Mouse (Mus musculus) forebrain, postnatal 0 days (tissue): ENCODE measurements around the gene Serinc5. TPM values are rescaled to one million over a fixed set of nuclear protein-coding genes. Genes with fewer than 3 reads are reported as not detected.

ENCODE experiments used
- ATAC-seq: fragments of 200-750 bp; cut with Nextera tagmentation; 2 replicates; pipeline ENCODE4 v1.8.0; 2017; ENCODE audit warnings: mild to moderate bottlenecking, moderate library complexity
- DNase-seq: peaks from one replicate; pipeline ENCODE4 v3.0.0-alpha.2; 2015
- H3K27ac ChIP-seq: fragments of 300-500 bp; sonication (generic); 2 replicates; pipeline ENCODE4 v1.5.1; 2014; ENCODE audit warnings: low read depth, mild to moderate bottlenecking, antibody characterized with exemption, low read length, moderate library complexity, mixed read lengths
- H3K27me3 ChIP-seq: fragments of 300-500 bp; sonication (generic); 2 replicates; pipeline ENCODE4 v1.6.1; 2014; ENCODE audit warnings: mild to moderate bottlenecking, low read length, mixed read lengths; ENCODE audit not compliant: insufficient read depth
- H3K36me3 ChIP-seq: fragments of 300-500 bp; sonication (generic); 2 replicates; pipeline ENCODE4 v1.6.1; 2014; ENCODE audit warnings: mild to moderate bottlenecking, moderate library complexity; ENCODE audit not compliant: insufficient read depth
- H3K4me1 ChIP-seq: fragments of 300-500 bp; sonication (generic); 2 replicates; pipeline ENCODE4 v1.6.1; 2014; ENCODE audit warnings: antibody characterized with exemption; ENCODE audit not compliant: insufficient read depth
- H3K4me2 ChIP-seq: fragments of 300-500 bp; sonication (generic); 2 replicates; pipeline ENCODE4 v1.6.1; 2014; ENCODE audit warnings: low read depth, mild to moderate bottlenecking, moderate library complexity
- H3K4me3 ChIP-seq: fragments of 300-500 bp; sonication (generic); 2 replicates; pipeline ENCODE4 v1.5.1; 2014; ENCODE audit warnings: low read depth, low read length, mixed read lengths
- H3K9ac ChIP-seq: fragments of 300-500 bp; sonication (generic); 2 replicates; pipeline ENCODE4 v1.6.1; 2014; ENCODE audit warnings: mild to moderate bottlenecking
- H3K9me3 ChIP-seq: fragments of 300-500 bp; sonication (generic); 2 replicates; pipeline ENCODE4 v1.6.1; 2016; ENCODE audit warnings: low read length
- CTCF ChIP-seq: sonication (generic); IDR thresholded peaks from 2 replicates; pipeline ENCODE4 v1.5.1; 2016; ENCODE audit warnings: antibody characterized with exemption, control low read depth, low read depth
- WGBS: fragments of 180-500 bp; shearing (Covaris S2); extraction: QIAGEN DNeasy Blood & Tissue Kit; methylation state at CpG from one replicate; pipeline ENCODE4 v1.1.7; 2014; 5-methylcytosine and 5-hydroxymethylcytosine counted together
- polyA plus RNA-seq: library from polyadenylated mRNA; unstranded; fragments of >200 nt; fragmentation: Nextera tagmentation; extraction: Ambion mirVana; gene quantifications from 2 replicates; pipeline ENCODE4 v1.2.1, GENCODE M21; 2015
- total RNA-seq: library from RNA; depleted of rRNA; stranded (reverse); fragments of >200 nt; gene quantifications from 2 replicates; pipeline ENCODE4 v1.2.3, GENCODE M21; 2014

The Serinc5 gene
- total and polyA plus RNA-seq, 2 experiments from 2014 or later, result 11.5 to 41.7 TPM

DNA sequence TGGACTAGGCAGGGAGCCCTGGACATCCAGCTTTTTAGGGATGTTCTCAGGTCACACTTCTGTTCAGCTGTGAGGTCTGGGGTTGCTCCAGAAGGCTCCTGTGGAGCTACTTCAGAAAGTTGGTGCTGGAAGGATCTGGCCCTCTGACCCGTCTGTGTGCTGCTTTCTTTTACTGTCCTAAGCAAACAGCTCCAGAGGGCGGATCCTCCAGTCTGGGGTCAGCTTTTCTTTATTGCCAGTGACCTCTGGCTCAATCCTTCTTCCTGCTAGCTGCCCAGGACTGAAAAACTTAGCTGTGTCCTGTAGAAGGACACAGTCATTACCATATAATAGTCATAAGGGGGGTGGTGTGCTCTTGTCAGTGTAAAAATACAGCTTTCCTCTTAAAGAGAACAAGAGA lies 24.1 kb downstream of the Serinc5 start:
- Histone ChIP-seq H3K4me1 (peaks cover 2% of the 10 kb centered on the region), H3K4me2 (no peak overlapping the region), H3K27ac (no peak overlapping the region), H3K9me3 (no peaks in the 10 kb centered on the region), H3K9ac (no peak overlapping the region), H3K27me3 (no peaks in the 10 kb centered on the region), H3K4me3 (no peak overlapping the region), H3K36me3 (no peaks in the 10 kb centered on the region)
- TF ChIP-seq CTCF, result no peak
- DNase-seq (no peak), ATAC-seq (no peak)
- WGBS, result 61% methylated on average over 2 of the region's 2 CpGs

DNA sequence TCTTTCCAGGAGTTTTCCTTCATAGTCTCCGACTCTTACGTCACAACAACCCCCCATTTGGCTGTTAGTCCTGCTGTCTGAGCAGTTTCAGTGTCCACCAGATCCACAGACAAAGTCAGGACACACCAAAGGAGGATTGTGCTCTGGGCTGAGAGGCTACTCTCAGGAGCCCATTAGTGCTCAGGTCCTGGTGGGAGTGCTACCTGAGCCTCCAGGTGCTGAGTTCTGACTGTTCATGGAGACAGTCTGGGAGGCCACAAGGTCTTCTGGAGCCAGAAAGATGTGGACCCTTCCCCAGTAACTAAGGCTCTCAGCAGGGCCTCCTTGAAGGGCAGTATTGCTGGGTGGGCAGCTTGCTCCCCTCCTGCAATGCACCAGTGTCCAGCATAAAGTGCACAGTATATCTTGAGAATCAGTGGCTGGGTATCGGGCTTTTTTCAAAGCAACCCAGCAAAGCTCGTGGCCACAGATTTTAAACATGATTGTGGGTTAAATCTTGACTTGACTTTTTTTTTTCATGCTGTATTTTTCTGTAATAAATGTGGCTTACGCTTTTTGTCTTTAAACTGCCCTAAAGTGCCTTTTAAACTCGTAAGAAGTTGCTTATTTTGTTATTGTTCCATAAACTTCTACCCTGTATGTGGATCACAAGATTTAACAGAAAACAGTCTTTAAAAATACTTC lies 25.5 kb downstream of the Serinc5 start:
- H3K27ac ChIP-seq, result no peak overlapping the region
- peaks cover 1% of the 10 kb centered on the region for H3K4me1 ChIP-seq
- 68% methylated on average over 6 of the region's 6 CpGs for WGBS
- no peak for TF ChIP-seq CTCF
- DNase-seq (no peak), ATAC-seq (no peak)
- no peaks in the 10 kb centered on the region for H3K36me3 ChIP-seq
- no peak overlapping the region for H3K4me3 ChIP-seq
- H3K9me3 ChIP-seq, result no peaks in the 10 kb centered on the region
- no peak overlapping the region for H3K4me2 ChIP-seq
- no peaks in the 10 kb centered on the region for H3K27me3 ChIP-seq
- no peak overlapping the region for H3K9ac ChIP-seq

DNA sequence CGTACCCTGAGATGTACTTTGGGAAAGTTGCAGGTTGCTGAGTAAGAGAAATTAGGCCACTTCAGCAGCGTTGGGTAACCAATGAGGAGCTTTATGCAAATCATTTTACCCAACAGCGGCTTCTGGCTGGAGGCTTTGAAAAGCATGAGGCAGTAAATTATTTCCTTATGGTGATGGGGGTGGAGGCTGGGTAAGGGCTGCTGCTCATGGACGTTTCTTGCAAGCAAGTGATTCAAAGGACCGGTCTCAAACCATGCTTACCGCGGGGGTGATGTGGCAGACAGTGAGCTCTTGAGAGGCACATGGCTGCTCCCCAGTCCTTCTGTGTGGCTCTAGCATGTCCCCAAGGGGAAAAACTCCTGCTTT lies 26.0 kb downstream of the Serinc5 start:
- Histone ChIP-seq H3K27ac (no peak overlapping the region), H3K9ac (no peak overlapping the region), H3K9me3 (no peaks in the 10 kb centered on the region), H3K4me1 (no peaks in the 10 kb centered on the region; the same call in none of the 2 replicates), H3K27me3 (no peaks in the 10 kb centered on the region), H3K4me2 (no peak overlapping the region), H3K4me3 (no peak overlapping the region), H3K36me3 (no peaks in the 10 kb centered on the region)
- no peak for TF ChIP-seq CTCF
- DNase-seq, result peak; percentile 39
- ATAC-seq, result peak; percentile 73
- 6% methylated on average over 7 of the region's 7 CpGs for WGBS

DNA sequence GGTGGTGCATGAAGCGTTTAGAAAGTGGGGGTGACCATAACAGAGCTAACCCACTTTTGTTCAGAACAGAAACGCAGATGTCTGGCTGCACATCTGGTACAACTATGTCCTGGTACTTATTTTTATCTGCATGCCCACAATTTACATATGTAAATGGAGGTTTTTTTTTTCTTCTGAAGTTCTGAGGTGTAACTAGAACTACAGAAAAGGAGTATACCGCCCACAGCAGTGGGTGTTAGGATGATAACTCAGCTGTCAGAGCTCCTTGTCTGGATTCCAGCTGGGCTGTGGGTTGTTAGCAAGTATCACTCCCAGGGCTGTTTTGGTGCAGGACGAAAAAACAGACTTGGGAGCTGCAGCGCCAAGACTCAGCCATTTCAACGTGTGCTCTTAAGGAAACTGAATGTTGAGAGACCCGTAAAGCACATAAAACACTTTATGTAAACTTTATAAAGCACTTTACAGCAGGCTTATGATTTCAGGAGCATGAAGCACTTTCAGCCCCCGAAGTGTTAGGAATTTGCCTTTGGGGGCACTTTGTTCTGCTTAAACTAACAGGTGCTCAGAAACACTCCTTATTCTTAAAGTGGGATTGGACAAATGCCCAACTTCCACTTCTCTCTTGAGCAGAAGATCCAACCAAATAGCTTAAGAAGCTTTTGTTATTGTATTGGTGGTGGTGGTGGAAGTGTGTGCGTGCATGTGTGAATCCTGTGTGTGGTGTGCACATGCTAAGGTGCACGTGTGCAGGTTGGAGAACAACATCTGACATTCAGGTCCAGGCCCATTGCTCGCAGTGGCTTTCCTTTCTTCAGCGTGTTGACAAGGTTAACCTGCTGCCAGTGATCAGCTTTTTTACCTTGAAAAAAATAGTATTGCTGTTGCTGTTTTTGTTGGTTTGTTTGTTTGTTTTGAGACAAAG lies 28.5 kb downstream of the Serinc5 start:
- no peak for DNase-seq
- Histone ChIP-seq H3K36me3 (no peaks in the 10 kb centered on the region), H3K9me3 (no peaks in the 10 kb centered on the region), H3K4me2 (no peak overlapping the region), H3K27me3 (no peaks in the 10 kb centered on the region), H3K27ac (no peak overlapping the region), H3K4me3 (no peak overlapping the region), H3K4me1 (no peaks in the 10 kb centered on the region; the same call in 1 of the 2 replicates), H3K9ac (no peak overlapping the region)
- ATAC-seq, result no peak
- WGBS, result 74% methylated on average over 12 of the region's 12 CpGs
- TF ChIP-seq CTCF, result no peak

DNA sequence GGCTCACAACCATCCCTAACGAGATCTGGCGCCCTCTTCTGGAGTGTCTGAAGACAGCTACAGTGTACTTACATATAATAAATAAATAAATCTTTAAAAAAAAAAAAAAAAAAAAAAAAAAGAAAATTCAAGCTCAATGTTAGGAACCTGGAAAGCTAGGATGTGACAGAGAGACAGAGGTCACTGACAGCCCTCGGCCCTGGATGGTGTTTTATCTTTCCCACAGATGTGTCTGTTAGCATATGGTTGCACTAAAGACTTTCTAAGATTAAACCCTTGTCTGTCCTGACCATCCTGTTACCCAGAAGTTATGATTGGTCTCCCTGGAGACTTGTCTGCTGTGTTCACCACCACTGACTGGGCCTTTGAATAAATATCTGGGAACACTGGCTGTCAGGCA lies 33.3 kb downstream of the Serinc5 start:
- ATAC-seq (no peak), DNase-seq (no peak)
- Histone ChIP-seq H3K36me3 (no peaks in the 10 kb centered on the region), H3K27me3 (no peaks in the 10 kb centered on the region), H3K9ac (no peak overlapping the region), H3K9me3 (no peaks in the 10 kb centered on the region), H3K27ac (no peak overlapping the region), H3K4me3 (no peak overlapping the region), H3K4me2 (no peak overlapping the region), H3K4me1 (no peaks in the 10 kb centered on the region)
- TF ChIP-seq CTCF, result no peak
- WGBS, result 85% methylated on average over 3 of the region's 3 CpGs

DNA sequence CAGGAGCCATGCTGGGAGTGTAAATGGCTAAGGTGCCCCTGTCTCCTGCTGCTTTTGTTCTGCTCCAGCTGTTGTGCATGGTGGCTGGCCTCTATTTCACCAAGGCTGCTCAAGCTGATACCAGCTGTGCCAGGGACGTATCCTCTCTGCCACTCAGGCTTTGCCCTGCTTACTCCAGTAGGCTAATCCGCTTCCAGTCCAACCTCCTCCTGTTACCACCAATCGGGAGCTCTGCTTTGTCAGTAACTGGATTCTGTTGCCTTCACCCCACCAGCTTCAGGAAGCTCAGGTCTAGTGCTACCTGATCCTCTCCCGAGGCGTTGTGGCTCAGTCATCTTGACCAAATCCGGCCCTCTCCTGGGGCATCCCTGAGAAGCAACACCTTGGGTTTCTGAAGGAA lies 33.9 kb downstream of the Serinc5 start:
- H3K36me3 ChIP-seq, result no peaks in the 10 kb centered on the region
- DNase-seq (no peak), ATAC-seq (peak; percentile 48; the same call in 1 of the 2 replicates)
- H3K27ac ChIP-seq, result no peak overlapping the region
- WGBS, result 65% methylated on average over 6 of the region's 6 CpGs
- no peaks in the 10 kb centered on the region for H3K27me3 ChIP-seq
- H3K4me1 ChIP-seq, result no peaks in the 10 kb centered on the region
- TF ChIP-seq CTCF, result no peak
- no peak overlapping the region for H3K4me2 ChIP-seq
- H3K9ac ChIP-seq, result no peak overlapping the region
- H3K4me3 ChIP-seq, result no peak overlapping the region
- no peaks in the 10 kb centered on the region for H3K9me3 ChIP-seq

DNA sequence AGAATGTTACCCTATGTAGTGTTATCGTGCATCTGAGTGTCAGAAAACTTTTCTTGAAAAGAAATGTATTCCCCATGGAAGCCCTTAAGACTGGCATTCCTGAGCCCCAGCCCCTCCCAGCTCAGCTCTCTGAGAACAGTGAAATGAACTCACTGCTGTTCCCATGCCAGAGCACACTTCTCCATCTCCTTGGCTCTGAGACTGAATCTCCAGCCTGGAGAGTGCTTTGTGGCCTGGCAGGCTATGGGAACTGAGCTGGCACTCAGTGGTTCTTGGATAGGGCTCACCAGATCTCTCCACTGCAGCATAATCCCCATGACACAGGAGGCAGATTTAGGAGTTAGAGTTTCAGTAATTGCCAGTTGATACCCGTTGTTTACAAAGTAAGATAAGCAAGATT lies 36.8 kb downstream of the Serinc5 start:
- H3K36me3 ChIP-seq, result no peaks in the 10 kb centered on the region
- H3K4me3 ChIP-seq, result no peak overlapping the region
- ATAC-seq (peak; percentile 81), DNase-seq (peak; percentile 50)
- H3K27ac ChIP-seq, result no peak overlapping the region
- TF ChIP-seq CTCF, result no peak
- H3K27me3 ChIP-seq, result no peaks in the 10 kb centered on the region
- H3K4me1 ChIP-seq, result no peaks in the 10 kb centered on the region
- H3K9ac ChIP-seq, result no peak overlapping the region
- no peaks in the 10 kb centered on the region for H3K9me3 ChIP-seq
- WGBS, result 30% methylated on average over 2 of the region's 2 CpGs
- H3K4me2 ChIP-seq, result no peak overlapping the region
